Mouse (Mus musculus): ENCODE data around the gene Prr22.
A peak's percentile ranks its signal among the peaks of the same experiment; 100 is the strongest.

Prr22 gene

GRCm38 (mm10) chr17:56769950-56770349 lies at the start of gene Prr22:
Gene Prr22, plus strand, starts transcription at chr17:56770250.
- DNase-seq (ENCODE audit: low read depth, low spot score), result no peak

GRCm38 (mm10) chr17:56722441-56722840 lies 47.6 kb upstream of the Prr22 start:
- DNase-seq (ENCODE audit: low read depth, low spot score), result no peak

GRCm38 (mm10) chr17:56723419-56724161 lies 46.5 kb upstream of the Prr22 start:
- peak; percentile 42 for DNase-seq (ENCODE audit: low read depth, low spot score)

- no peak for DNase-seq (ENCODE audit: low read depth, low spot score)
Observed at GRCm38 (mm10) chr17:56727029-56727649, 42.9 kb upstream of the Prr22 start.

- DNase-seq (ENCODE audit: low read depth, low spot score), result peak; percentile 80
Observed at GRCm38 (mm10) chr17:56727659-56728058, 42.4 kb upstream of the Prr22 start.

GRCm38 (mm10) chr17:56728117-56728516 lies 41.9 kb upstream of the Prr22 start:
- no peak for DNase-seq (ENCODE audit: low read depth, low spot score)

GRCm38 (mm10) chr17:56729151-56729550 lies 40.9 kb upstream of the Prr22 start:
- DNase-seq (ENCODE audit: low read depth, low spot score), result no peak

- no peak for DNase-seq (ENCODE audit: low read depth, low spot score)
Observed at GRCm38 (mm10) chr17:56729656-56730055, 40.4 kb upstream of the Prr22 start.

- peak; percentile 77 for DNase-seq (ENCODE audit: low read depth, low spot score)
Observed at GRCm38 (mm10) chr17:56736534-56736933, 33.5 kb upstream of the Prr22 start.

- DNase-seq (ENCODE audit: low read depth, low spot score), result no peak
Observed at GRCm38 (mm10) chr17:56738221-56738620, 31.8 kb upstream of the Prr22 start.

- no peak for DNase-seq (ENCODE audit: low read depth, low spot score)
Observed at GRCm38 (mm10) chr17:56740118-56740787, 29.8 kb upstream of the Prr22 start.

GRCm38 (mm10) chr17:56740788-56741160 lies 29.3 kb upstream of the Prr22 start:
- DNase-seq (ENCODE audit: low read depth, low spot score), result peak; percentile 75

GRCm38 (mm10) chr17:56744173-56744572 lies 25.9 kb upstream of the Prr22 start:
- no peak for DNase-seq (ENCODE audit: low read depth, low spot score)

GRCm38 (mm10) chr17:56751404-56752072 lies 18.5 kb upstream of the Prr22 start:
- DNase-seq (ENCODE audit: low read depth, low spot score), result peak; percentile 92

GRCm38 (mm10) chr17:56753452-56753851 lies 16.6 kb upstream of the Prr22 start:
- DNase-seq (ENCODE audit: low read depth, low spot score), result no peak

- peak; percentile 49 for DNase-seq (ENCODE audit: low read depth, low spot score)
Observed at GRCm38 (mm10) chr17:56754271-56755185, 15.5 kb upstream of the Prr22 start.

- no peak for DNase-seq (ENCODE audit: low read depth, low spot score)
Observed at GRCm38 (mm10) chr17:56756703-56757399, 13.2 kb upstream of the Prr22 start.

GRCm38 (mm10) chr17:56757416-56758123 lies 12.5 kb upstream of the Prr22 start, which contains the start of gene Nrtn:
Gene Nrtn, minus strand, starts transcription at chr17:56757530.
- peak; percentile 86 for DNase-seq (ENCODE audit: low read depth, low spot score)

- DNase-seq (ENCODE audit: low read depth, low spot score), result peak; percentile 92
Observed at GRCm38 (mm10) chr17:56758132-56758531, 11.9 kb upstream of the Prr22 start.

GRCm38 (mm10) chr17:56759261-56759660 lies 10.8 kb upstream of the Prr22 start:
- DNase-seq (ENCODE audit: low read depth, low spot score), result no peak
